Mouse (Mus musculus) embryo, embryonic 10 days (tissue): ENCODE data around the gene Clspn.
"Not testable (repeated sequence)": the region's sequence is repeated elsewhere in the genome, so short reads cannot be mapped to it uniquely, and the experiment has no call there.

Experiments
- DNase-seq: peaks from one replicate; pipeline ENCODE4 v3.0.0-alpha.2; 2015; ENCODE audit warnings: low spot score

Gene Clspn

GRCm38 (mm10) chr4:126556809-126557711 lies at the start of gene Clspn:
Gene Clspn (plus strand): TSS chr4:126556935.
- peak; percentile 96 for DNase-seq

GRCm38 (mm10) chr4:126508110-126508899 lies 48.4 kb upstream of the Clspn start:
- DNase-seq = no peak

GRCm38 (mm10) chr4:126509072-126509471 lies 47.7 kb upstream of the Clspn start:
- no peak for DNase-seq

GRCm38 (mm10) chr4:126511013-126511412 lies 45.7 kb upstream of the Clspn start:
- DNase-seq = no peak

- no peak for DNase-seq
Measured at GRCm38 (mm10) chr4:126512308-126513066, 44.2 kb upstream of the Clspn start.

GRCm38 (mm10) chr4:126526164-126526563 lies 30.6 kb upstream of the Clspn start:
- no peak for DNase-seq

- no peak for DNase-seq
Measured at GRCm38 (mm10) chr4:126526828-126527227, 29.9 kb upstream of the Clspn start.

GRCm38 (mm10) chr4:126532292-126532691 lies 24.4 kb upstream of the Clspn start:
- no peak for DNase-seq

- DNase-seq = peak; percentile 74
Measured at GRCm38 (mm10) chr4:126532827-126533728, 23.7 kb upstream of the Clspn start, which contains the start of gene Ago4. Gene Ago4 (minus strand): TSS chr4:126533472.

GRCm38 (mm10) chr4:126533729-126534070 lies 23.0 kb upstream of the Clspn start:
- no peak for DNase-seq

- not testable (repeated sequence) for DNase-seq
Measured at GRCm38 (mm10) chr4:126535631-126536030, 21.1 kb upstream of the Clspn start.

- no peak for DNase-seq
Measured at GRCm38 (mm10) chr4:126536865-126537264, 19.9 kb upstream of the Clspn start.

GRCm38 (mm10) chr4:126540487-126541071 lies 16.2 kb upstream of the Clspn start:
- no peak for DNase-seq

GRCm38 (mm10) chr4:126542838-126543237 lies 13.9 kb upstream of the Clspn start:
- no peak for DNase-seq

GRCm38 (mm10) chr4:126545016-126545415 lies 11.7 kb upstream of the Clspn start:
- DNase-seq = no peak

GRCm38 (mm10) chr4:126545703-126546102 lies 11.0 kb upstream of the Clspn start:
- no peak for DNase-seq

GRCm38 (mm10) chr4:126546183-126546582 lies 10.6 kb upstream of the Clspn start:
- no peak for DNase-seq

- DNase-seq = no peak
Measured at GRCm38 (mm10) chr4:126552136-126552535, 4.6 kb upstream of the Clspn start.

- no peak for DNase-seq
Measured at GRCm38 (mm10) chr4:126553105-126553504, 3.6 kb upstream of the Clspn start.

- no peak for DNase-seq
Measured at GRCm38 (mm10) chr4:126553685-126554084, 3.0 kb upstream of the Clspn start.

- DNase-seq = peak; percentile 64
Measured at GRCm38 (mm10) chr4:126554462-126554861, 2.3 kb upstream of the Clspn start.
